Mouse (Mus musculus) bone marrow, adult 2 months (tissue): Measurements from ENCODE around the gene Coro1a. TPM values are rescaled to one million over a fixed set of nuclear protein-coding genes. Genes with fewer than 3 reads are reported as not detected.

Source experiments
- H3K27ac ChIP-seq: fragments of 200-500 bp; 2 replicates; pipeline ENCODE4 v1.5.1; 2012; ENCODE audit warnings: low read depth, mild to moderate bottlenecking, control low read depth, inconsistent platforms, low read length; ENCODE audit not compliant: control insufficient read depth, poor library complexity, insufficient read depth
- H3K4me1 ChIP-seq: fragments of 200-500 bp; 2 replicates; pipeline ENCODE4 v1.6.1; 2011; ENCODE audit warnings: low read length; ENCODE audit not compliant: control insufficient read depth, insufficient read depth
- H3K4me3 ChIP-seq: fragments of 200-500 bp; replicated peaks from 2 replicates; pipeline ENCODE3; 2011; ENCODE audit warnings: mild to moderate bottlenecking, low read depth, low read length, control low read depth; ENCODE audit not compliant: control insufficient read depth
- CTCF ChIP-seq: fragments of 200-500 bp; IDR thresholded peaks from 2 replicates; pipeline ENCODE4 v1.5.1; 2011; ENCODE audit warnings: low read length, control low read depth; ENCODE audit not compliant: control insufficient read depth, insufficient read depth
- POLR2A ChIP-seq: fragments of 200-500 bp; IDR thresholded peaks from 2 replicates; pipeline ENCODE4 v1.6.1; 2011; ENCODE audit warnings: low read depth, mild to moderate bottlenecking, control low read depth, low read length, borderline replicate concordance; ENCODE audit not compliant: control insufficient read depth
- WGBS: fragments of 180-500 bp; shearing (Covaris S2); methylation state at CpG from one replicate; pipeline ENCODE4 v1.1.7; 2018; 5-methylcytosine and 5-hydroxymethylcytosine counted together
- polyA plus RNA-seq: library from polyadenylated mRNA; stranded (reverse); fragments of >200 nt; gene quantifications from 2 replicates; pipeline ENCODE4 v1.2.4, GENCODE M21; 2011; ENCODE audit warnings: low replicate concordance; ENCODE audit not compliant: missing spikeins, insufficient read depth, insufficient read length

The Coro1a gene
- polyA plus RNA-seq, 1 experiment = 776 TPM

GRCm38 (mm10) chr7:126702358-126702757 lies 5.2 kb downstream of the Coro1a start:
- Histone ChIP-seq H3K27ac (peak overlapping the region; percentile 99), H3K4me3 (peak overlapping the region; percentile 95), H3K4me1 (peaks cover 7% of the 10 kb centered on the region; the same call in 1 of the 2 replicates)
- TF ChIP-seq CTCF = 0 out of 2 replicates have a peak, but pooled peaks have one; percentile 11
- TF ChIP-seq POLR2A = no peak
- WGBS = 7% methylated on average over 6 of the region's 6 CpGs

DNA sequence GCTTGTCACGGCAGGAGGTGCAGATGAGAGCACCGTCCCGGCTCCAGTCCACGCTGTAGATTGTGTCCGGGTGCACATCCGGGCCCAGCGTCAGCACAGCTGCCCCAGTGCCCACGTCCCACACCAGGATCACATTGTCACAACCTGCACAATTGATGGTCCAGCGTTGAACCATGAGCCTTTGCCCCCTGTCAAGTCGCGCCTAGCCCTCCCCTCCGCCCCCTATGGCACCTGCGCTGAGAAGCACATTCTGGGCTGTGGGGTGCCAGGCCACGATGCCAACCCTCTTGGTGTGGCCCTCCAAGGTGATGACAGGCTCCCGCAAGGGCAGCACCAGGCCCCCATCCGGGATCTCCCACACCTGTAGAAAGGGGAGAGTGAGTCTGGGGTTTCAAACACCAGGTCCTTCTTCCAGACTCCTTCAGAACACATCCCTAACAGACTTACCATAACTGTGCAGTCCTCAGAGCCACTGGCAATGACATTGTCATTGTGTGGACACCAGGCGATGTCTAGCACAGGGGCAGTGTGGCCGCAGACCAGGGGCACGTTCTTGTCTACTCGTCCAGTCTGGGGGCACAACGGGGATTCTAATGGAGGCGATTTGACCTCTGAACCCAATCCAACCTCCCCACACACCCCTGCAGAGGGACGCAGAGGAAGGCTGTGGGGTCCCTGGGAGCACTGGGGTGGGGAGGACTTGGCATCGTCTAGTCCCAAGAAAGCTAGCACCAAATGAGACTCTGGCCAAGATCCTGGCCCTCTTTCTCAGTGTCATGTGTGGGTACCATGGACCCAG lies 5.8 kb downstream of the Coro1a start:
- Histone ChIP-seq H3K27ac (peak overlapping the region; percentile 99), H3K4me3 (peak overlapping the region; percentile 95), H3K4me1 (peaks cover 7% of the 10 kb centered on the region; the same call in 1 of the 2 replicates)
- TF ChIP-seq POLR2A (peak; percentile 47; the same call in 1 of the 2 replicates), CTCF (no peak)
- WGBS = 36% methylated on average over 24 of the region's 24 CpGs

DNA sequence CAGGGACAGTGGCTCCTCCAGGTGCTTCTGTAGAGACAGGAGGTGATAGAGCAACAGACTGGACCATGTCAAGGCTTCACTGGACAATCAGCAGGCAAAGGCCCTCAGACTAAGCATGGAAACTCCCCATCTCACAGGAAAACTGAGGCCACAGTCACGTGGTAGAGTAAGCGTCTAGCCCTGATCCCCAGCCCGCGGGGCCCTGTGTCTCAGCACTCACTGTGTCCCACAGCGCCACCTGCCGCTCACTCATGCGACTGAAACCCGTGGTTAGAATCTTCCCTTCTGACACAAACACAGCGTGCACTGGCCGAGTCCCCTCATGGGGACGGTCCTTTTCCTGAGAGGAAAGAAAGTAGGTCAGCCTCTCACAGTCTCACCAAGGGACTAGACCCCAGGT lies 6.5 kb downstream of the Coro1a start:
- H3K4me3 ChIP-seq = peak overlapping the region; percentile 95
- TF ChIP-seq POLR2A (no peak), CTCF (peak; percentile 95)
- peak overlapping the region; percentile 99 for H3K27ac ChIP-seq
- peaks cover 6% of the 10 kb centered on the region; the same call in 1 of the 2 replicates for H3K4me1 ChIP-seq
- 1% methylated on average over 11 of the region's 11 CpGs for WGBS

DNA sequence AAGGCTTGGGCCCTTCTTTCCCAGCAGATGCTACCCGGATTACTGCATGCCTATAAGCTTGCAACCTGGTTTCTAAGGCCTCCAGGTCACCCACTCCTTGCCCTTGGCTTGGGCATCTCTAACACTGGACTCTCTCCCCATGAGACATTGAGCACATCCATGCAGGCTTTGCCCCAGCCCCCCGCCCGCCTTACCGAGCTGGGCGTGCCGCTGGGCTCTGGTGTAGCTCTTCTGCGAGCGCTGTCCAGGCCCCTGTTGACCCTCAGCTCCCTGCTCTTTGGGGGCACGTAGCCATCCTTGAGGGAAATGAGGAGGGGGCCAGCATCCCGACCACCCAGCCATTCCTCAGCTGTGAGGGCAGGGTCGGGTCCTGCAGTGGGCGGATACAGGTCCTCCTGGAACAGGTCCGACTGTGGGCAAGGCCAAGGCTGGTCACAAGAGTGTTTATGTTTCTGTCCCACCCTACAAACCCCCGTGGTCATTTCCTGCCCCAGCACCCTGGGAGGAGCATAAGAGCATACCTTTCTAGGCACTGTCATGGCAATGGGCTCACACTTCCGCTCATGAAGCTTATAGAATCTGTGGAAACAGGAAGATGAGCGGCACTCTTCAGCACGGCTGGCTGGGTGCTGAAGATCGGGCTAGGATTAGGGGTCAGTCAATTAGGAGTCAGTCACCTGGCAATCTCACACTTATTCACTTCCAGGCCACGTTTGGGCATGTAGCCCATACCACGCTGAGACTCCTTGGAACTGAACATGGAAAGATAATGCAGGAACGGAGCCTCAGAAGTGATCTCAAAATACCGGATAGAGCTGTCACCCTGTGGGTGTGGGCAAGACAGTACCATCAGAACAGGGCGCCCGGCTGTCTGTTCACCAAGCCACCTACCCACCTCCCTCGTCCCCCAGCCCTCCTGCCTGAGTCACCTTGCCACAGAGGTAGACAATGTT lies 7.2 kb downstream of the Coro1a start:
- 75% methylated on average over 25 of the region's 25 CpGs for WGBS
- peaks cover 1% of the 10 kb centered on the region; the same call in 1 of the 2 replicates for H3K4me1 ChIP-seq
- peak overlapping the region; percentile 7; the same call in 1 of the 2 replicates for H3K27ac ChIP-seq
- TF ChIP-seq CTCF (no peak), POLR2A (no peak)
- H3K4me3 ChIP-seq = peak overlapping the region; percentile 95

- peaks cover 1% of the 10 kb centered on the region; the same call in 1 of the 2 replicates for H3K4me1 ChIP-seq
- TF ChIP-seq POLR2A = no peak
- no peak for TF ChIP-seq CTCF
- no peak overlapping the region for H3K27ac ChIP-seq
- H3K4me3 ChIP-seq = no peak overlapping the region
- 77% methylated on average over 8 of the region's 8 CpGs for WGBS
These were observed 9.7 kb downstream of the Coro1a start for GRCm38 (mm10) chr7:126697838-126698237.

DNA sequence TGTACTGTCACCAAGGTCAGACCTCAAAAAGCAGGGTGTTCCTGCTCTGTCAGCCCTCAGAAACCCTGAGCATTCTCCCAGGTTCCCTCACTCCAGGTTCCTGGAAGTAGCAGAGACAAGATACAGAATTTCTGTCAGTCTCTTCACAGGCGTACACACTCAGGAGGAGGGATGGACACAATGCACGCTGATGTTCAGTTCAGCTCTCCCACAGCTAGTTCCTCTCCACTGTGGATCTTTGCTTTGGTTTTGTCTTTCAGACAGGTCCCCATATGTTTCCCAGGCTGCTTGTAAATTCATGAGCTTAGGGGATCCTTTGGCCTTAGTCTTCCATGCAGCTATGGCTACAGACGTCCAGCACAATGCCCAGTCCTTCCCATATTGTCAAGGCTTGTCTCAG lies 10.7 kb downstream of the Coro1a start:
- WGBS = 40% methylated on average over 3 of the region's 3 CpGs
- H3K4me1 ChIP-seq = peaks cover 1% of the 10 kb centered on the region; the same call in 1 of the 2 replicates
- H3K27ac ChIP-seq = no peak overlapping the region
- no peak for TF ChIP-seq POLR2A
- TF ChIP-seq CTCF = no peak
- H3K4me3 ChIP-seq = no peak overlapping the region

GRCm38 (mm10) chr7:126696303-126696702 lies 11.3 kb downstream of the Coro1a start:
- peak overlapping the region; percentile 78 for H3K4me3 ChIP-seq
- 5% methylated on average over 17 of the region's 17 CpGs for WGBS
- TF ChIP-seq CTCF = no peak
- no peak for TF ChIP-seq POLR2A
- peak overlapping the region; percentile 85 for H3K27ac ChIP-seq
- peaks cover under 1% of the 10 kb centered on the region; the same call in 1 of the 2 replicates for H3K4me1 ChIP-seq

GRCm38 (mm10) chr7:126695631-126696207 lies 11.9 kb downstream of the Coro1a start, which contains the start of gene Slx1b:
Gene Slx1b (minus strand): TSS chr7:126695784.
- Histone ChIP-seq H3K27ac (peak within 1 kb of the TSS; percentile 85), H3K4me1 (no peaks in the 10 kb centered on the region; the same call in 1 of the 2 replicates), H3K4me3 (peak within 1 kb of the TSS; percentile 78)
- peak; percentile 70; the same call in 1 of the 2 replicates for TF ChIP-seq POLR2A
- peak; percentile 94 for TF ChIP-seq CTCF
- 1% methylated on average over 40 of the region's 40 CpGs for WGBS
